Comparison of ENCODE assay signal across 36 mouse cellular contexts in genomic region chr7:66349670-66350069, GRCm38 (mm10). TPM values are rescaled to one million over a fixed set of nuclear protein-coding genes. Genes with fewer than 3 reads are reported as not detected.
"Had no signal": no experiment of that assay in that cellular context is flagged by ENCODE, and none has a peak within 500 bp of the region (broad histone marks: within the 10 kb centered on the region; RNA-seq: fewer than 3 reads in every experiment).

No protein-coding gene starts in this region.

- DNase-seq: forebrain, postnatal 0 days; gastrocnemius, postnatal 14 days; gastrocnemius, postnatal 36 days; heart, adult 18-20 months; heart, postnatal 14 days; heart, postnatal 36 days; kidney, adult 11 months; kidney, adult 2 months; kidney, postnatal 10 days; kidney, postnatal 25 days; kidney, postnatal 4 days; liver had no signal

- H3K4me3 ChIP-seq: forebrain, embryonic 15.5 days; heart, embryonic 12.5 days; heart, embryonic 15.5 days; hindbrain, embryonic 13.5 days; hindbrain, embryonic 15.5 days; layer of hippocampus, adult 2 months; left cerebral cortex, adult 2 months; limb, embryonic 10.5 days; limb, embryonic 12.5 days had no signal

- H3K27me3 ChIP-seq: forebrain, embryonic 15.5 days; heart, embryonic 12.5 days; heart, embryonic 15.5 days; hindbrain, embryonic 13.5 days; hindbrain, embryonic 15.5 days; limb, embryonic 12.5 days had no signal

- H3K4me2 ChIP-seq: forebrain, embryonic 15.5 days; heart, embryonic 12.5 days; heart, embryonic 15.5 days; hindbrain, embryonic 13.5 days; hindbrain, embryonic 15.5 days; limb, embryonic 12.5 days had no signal

- H3K9me3 ChIP-seq: forebrain, embryonic 15.5 days; heart, embryonic 12.5 days; heart, embryonic 15.5 days; hindbrain, embryonic 13.5 days; hindbrain, embryonic 15.5 days; limb, embryonic 10.5 days; limb, embryonic 12.5 days had no signal

- H3K4me1 ChIP-seq: heart, embryonic 15.5 days had no signal

- H3K36me3 ChIP-seq: forebrain, embryonic 15.5 days; heart, embryonic 12.5 days; heart, embryonic 15.5 days; hindbrain, embryonic 13.5 days; hindbrain, embryonic 15.5 days; limb, embryonic 10.5 days; limb, embryonic 12.5 days had no signal

- ATAC-seq: forebrain, embryonic 15.5 days; forebrain, postnatal 0 days; hindbrain, postnatal 0 days had no signal

- H3K27ac ChIP-seq: forebrain, embryonic 15.5 days; heart, embryonic 15.5 days; hindbrain, embryonic 13.5 days; hindbrain, embryonic 15.5 days; hindbrain, postnatal 0 days; layer of hippocampus, adult 2 months; left cerebral cortex, adult 2 months; limb, embryonic 10.5 days; limb, embryonic 12.5 days had no signal

- H3K9ac ChIP-seq: forebrain, embryonic 15.5 days; forebrain, postnatal 0 days; heart, embryonic 12.5 days; heart, embryonic 15.5 days; hindbrain, embryonic 13.5 days; hindbrain, embryonic 15.5 days; limb, embryonic 12.5 days had no signal

RNA-seq across cellular contexts. Expression of gene Gm10974, which starts 16.0 kb away (rescaled TPM):
- total RNA-seq: forebrain, postnatal 0 days; gastrocnemius, adult 18-20 months; gastrocnemius, adult 8-10 months; gastrocnemius, postnatal 14 days; gastrocnemius, postnatal 36 days; heart, adult 18-20 months; heart, postnatal 14 days; heart, postnatal 36 days; hematopoietic stem cell, adult 5-6 weeks; hindbrain, postnatal 0 days; layer of hippocampus, adult 2 months; layer of hippocampus, postnatal 10 days; layer of hippocampus, postnatal 25 days; left cerebral cortex, adult 2 months; left cerebral cortex, postnatal 14 days; left cerebral cortex, postnatal 36 days had no signal
- polyA plus RNA-seq: forebrain, embryonic 15.5 days; forebrain, postnatal 0 days; gonadal fat pad, adult 2 months; heart, embryonic 12.5 days; heart, embryonic 15.5 days; heart, postnatal 0 days; hindbrain, embryonic 11.5 days; hindbrain, embryonic 13.5 days; hindbrain, embryonic 15.5 days; hindbrain, postnatal 0 days; intestine, embryonic 14.5 days; kidney, adult 2 months; kidney, embryonic 14.5 days; kidney, embryonic 16.5 days; limb, embryonic 10.5 days; limb, embryonic 12.5 days; limb, embryonic 14.5 days had no signal
